Mouse (Mus musculus): Measurements from ENCODE around the gene Nav2.

Nav2 gene

DNA sequence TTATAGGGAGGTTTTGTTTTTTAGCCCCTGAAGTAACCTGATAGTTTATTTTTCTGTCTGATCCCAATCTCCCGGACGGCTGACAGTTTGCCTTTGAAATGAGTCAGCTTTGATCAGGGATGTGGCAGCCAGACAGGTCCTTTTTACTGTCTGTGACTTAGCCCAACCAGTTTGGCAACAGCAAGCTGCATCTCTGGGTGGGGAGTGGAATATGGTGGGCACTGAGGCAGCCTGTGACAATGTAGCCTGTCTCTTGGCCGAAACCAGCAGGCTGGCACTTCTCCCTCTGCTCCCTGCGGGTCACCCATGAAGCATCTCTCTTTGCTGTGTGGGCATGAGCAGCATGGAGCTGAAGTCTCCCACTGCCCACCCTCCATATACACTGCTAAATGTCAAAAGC lies 421.7 kb downstream of the Nav2 start:
- no peak for DNase-seq (ENCODE audit: low read depth)

DNA sequence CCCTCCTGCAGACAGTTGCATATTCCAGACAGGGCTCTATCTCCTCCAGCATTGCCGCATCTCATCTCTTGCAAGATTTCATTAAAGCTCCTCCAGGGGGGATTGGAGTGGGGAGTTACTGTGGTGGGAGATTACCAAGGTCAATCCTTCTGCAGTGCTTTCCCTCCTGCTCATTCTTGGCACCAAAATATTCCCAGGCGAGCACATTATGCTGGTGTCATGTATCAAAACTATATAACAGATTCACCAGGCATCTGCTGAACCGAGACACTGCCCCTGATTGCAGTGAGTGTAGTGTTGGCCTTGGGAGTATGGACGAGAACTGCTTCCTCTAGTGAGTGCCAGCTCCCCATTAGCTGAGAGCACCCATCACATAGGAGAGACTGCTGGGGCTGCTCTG lies 423.4 kb downstream of the Nav2 start:
- DNase-seq (ENCODE audit: low read depth), result no peak

DNA sequence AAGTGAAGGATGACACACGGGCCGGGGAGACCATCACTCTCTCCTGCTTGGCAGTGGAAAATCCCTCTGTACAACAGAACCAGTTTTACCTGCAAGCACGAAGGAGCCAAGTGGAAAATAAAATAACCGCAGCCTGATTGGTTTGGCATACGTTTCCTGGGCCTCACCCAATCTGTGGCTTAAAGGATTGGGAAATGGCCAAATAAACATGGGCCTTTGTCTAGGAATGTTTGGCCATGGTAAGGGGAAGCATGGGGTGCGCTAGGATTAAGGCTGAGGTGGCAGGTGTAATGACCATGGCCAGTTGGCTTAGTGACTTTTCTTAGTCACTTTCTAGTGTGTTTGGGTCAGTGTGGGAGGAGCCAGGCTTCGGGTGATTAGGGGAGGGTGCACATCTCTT lies 424.1 kb downstream of the Nav2 start:
- DNase-seq (ENCODE audit: low read depth), result no peak

DNA sequence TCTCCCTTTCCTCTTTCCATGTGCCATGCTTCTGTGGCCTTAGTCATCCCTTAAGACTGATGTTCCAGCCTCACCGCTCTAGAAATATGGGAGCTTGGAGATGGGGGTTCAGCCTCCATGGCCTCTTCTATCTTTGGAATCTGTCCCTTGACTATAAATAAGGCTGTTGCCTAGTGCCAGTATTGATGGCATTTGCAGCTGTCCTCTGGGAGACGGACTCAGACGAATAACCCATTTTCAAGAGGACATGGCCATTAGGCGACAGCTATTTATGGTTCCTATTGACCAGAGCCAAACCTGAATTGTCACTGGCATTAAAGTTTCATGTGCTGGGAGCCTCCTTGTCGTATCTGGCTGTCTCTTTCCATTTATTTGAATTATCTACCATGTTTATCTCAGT lies 425.6 kb downstream of the Nav2 start:
- DNase-seq (ENCODE audit: low read depth), result no peak

DNA sequence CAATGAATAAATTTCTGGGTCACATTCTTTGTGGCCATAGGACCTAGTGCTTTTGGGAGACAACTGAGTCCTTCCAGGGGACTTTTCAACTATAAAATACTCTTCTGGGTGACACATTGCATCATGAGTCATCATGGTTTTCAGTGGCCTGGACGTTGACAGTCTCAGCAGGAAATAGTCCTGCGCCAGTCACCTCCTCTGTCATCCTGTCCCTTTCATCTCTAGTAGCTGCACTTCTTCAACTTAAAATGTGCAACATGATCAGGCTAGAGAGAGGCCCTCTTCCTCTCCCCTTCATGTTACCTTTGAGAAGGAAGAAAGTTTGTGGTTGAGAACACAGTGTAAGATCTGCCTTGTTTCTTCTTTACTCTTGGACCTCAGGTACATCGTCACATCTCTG lies 426.5 kb downstream of the Nav2 start:
- DNase-seq (ENCODE audit: low read depth), result peak; percentile 6

DNA sequence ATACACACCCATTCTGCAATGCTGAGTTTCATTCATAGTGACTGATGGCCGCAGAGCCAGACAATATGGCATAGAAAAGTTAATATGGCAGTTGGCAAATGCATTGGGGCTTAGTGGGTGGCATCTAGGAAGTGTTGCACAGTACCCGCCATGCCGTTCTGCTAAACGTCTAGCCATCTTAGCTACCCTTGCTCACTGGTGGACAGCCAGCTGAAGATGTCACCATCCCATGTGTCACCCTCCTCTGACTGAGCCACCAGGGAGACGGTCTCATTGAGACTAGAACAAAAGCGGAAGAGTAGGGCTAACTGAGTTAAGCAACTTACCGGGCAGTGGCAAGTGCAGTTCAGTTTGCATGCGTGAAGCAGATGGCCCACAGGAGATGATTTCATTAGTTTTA lies 428.2 kb downstream of the Nav2 start:
- DNase-seq (ENCODE audit: low read depth), result no peak

DNA sequence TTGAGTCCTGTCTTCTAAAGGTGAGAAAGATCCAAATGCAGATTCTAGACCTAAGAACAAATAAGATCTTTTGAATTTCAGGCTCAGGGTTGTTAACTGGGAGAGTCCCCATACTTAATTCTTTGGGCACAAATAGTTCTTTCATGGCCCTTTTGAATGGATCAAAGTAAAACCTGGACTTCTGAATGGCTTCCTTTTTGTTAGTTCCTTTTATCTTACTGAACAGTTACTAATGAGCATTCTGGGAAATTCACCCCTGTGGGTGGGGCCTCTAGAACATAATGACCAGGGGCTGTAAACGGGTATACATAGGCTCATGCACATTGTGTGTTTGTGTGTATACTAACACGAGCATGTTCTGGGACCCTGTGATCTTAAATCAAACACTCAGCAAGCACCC lies 429.2 kb downstream of the Nav2 start:
- no peak for DNase-seq (ENCODE audit: low read depth)

DNA sequence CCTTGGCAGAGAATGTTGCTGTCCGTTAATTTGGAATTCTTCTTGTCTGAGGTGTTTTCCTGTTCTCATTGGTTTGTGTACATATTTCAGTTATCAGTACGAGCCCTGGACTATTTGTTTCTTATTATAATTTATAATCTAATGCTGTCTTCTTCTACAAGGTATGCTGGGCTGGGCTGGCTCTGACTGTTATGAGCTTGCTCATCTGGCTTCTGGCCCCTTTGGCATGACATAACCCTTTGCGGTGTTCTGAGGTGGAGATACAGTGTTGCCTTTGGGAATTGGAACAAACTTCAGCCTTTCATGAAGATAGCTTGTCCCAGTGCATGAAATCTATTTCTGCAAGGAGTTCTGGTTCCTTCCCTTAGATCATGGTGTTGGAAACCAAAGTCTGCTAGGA lies 431.4 kb downstream of the Nav2 start:
- DNase-seq (ENCODE audit: low read depth), result no peak

DNA sequence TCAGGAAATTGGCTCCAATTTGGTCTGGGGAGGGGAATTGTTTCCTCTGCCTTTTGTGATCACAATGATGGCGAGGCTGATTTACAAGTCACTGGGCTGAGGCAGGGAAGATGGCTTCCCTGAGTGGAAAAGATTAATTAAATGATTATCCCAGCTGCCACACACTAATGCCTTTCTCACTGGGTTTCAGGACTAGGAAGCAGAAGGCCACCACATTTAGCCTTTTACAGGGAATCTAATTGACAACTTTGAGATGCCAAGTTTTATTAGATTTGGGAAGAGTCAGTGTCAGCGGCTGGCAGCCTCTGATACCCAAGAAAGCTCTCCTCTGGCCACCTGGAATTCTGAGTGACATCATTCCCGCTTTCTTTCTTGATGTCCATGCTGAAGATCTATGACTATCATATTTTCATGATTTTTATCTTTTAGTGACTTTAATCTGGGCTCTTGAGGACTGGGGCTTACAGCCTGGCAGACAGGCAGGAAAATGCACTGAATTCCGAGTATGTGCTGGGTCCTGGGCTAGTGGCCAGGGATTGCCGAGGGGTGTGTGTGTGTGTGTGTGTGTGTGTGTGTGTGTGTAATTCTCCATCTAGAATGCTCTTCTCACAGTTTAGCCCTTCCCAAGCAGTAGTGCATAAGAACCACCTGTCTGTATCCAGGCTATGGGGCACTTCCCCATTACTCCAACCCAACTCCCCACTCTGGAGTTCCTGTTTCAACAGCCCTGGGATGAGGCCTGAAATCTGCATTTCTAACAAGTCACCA lies 432.8 kb downstream of the Nav2 start:
- DNase-seq (ENCODE audit: low read depth), result no peak

DNA sequence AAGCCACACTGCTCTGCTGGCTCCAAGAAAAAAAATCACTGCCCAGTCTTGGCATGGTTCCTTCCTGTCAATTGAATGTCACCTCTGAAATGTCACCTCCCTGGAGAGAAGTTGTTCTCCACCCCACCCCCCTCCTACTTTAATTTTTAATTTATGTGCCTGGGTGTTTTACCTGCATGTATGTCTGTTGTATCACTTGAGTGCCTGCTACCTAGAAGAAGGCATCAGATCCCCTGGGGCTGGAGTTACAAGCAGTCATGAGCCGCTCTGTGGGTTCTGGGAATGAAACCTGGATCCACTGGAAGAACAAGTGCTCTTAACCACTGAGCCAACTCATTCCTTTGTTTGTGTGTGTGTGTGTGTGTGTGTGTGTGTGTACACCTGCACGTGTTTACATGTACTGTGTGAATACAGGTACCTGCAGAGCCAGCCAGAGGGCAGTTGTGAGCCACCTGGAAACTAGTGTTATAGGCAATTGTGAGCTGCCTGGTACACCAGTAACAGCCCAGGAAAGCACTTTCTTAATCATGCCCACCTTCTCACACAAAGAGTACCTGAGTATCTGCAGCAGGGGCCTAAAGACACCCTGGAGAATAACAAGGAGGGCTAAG lies 433.5 kb downstream of the Nav2 start:
- DNase-seq (ENCODE audit: low read depth), result no peak

DNA sequence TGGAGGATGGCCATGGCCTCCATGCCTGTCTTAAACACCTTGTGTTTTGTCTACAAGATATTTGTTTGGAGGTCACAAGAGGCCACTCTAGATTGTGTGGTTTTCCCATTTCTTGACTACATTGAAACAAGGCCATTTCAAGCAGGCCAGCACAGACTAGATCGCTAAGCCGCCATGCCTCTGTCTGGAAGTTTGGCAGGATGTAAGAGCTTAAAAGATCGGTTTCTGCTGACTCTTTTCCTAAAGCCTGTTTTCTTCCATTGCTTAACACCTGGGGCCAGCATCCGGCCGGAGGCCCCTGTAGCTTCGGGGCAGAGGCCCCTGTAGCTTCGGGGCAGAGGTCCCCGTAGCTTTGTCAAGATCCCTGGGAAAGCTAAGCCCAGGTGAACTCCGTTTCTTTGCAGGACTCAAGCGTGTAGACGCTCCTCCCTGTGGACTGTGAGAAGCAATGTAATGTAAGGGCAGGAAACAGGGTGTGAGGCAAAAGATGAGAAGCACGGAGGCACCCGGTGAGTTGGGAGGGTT lies 434.1 kb downstream of the Nav2 start:
- DNase-seq (ENCODE audit: low read depth), result no peak

DNA sequence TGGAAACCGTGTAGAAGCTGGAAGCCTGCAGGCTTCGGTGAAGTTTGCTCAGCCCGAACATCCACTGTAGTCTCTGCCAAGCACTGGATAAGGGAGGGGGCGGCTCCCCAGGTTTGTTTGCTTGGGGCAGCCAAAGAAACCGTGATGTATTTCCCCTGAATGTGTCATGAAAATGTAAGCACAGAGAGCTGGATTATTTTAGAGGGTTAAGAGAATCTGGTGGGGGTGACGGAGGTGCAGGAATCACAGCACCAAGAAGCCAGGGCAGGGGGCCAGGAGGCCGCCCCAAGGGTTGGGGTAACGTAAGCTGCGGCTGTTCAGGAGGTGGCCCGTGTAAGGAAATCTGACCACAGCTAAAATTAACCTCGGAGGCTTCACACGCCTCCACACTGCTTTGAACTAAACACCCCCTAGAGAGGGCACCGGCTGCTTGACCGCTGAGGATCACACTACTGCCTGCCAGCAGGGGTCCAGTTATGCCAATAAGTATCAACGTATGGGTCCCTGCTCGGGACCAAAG lies 434.6 kb downstream of the Nav2 start:
- DNase-seq (ENCODE audit: low read depth), result no peak

DNA sequence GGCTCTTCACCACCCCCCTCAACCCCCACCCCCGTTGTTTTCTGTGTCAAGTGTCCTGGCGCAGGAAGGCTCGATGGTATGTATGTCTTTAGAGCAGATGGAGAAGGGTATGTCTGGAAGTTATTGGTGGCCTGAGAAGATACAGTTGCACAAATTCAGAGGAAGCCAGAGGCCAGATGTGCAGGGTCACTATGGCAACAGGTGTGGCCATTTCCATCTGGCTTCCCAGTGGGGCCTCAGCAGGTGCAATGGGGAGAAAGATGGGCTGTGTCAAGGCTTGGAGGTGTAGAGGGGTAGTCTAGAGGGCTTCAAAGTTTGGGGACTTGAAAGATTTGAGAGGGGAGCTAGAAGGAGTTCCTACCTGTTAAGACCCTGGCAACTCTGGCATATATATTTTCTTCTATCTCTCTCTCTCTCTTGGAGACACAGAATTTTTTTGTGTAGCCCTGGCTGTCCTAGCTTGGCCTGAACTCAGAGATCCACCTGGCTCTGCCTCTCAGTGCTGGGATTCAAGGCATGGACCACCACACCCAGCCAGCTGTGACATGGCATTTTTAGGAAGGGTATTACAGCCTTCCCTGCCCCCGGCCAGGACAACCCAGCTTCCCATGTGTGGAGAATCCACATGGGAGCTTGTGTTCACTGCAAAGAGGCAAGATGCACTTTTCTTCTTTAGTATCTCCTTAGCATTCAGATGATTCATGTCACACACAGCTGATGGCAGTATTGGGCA lies 435.4 kb downstream of the Nav2 start:
- DNase-seq (ENCODE audit: low read depth), result no peak

DNA sequence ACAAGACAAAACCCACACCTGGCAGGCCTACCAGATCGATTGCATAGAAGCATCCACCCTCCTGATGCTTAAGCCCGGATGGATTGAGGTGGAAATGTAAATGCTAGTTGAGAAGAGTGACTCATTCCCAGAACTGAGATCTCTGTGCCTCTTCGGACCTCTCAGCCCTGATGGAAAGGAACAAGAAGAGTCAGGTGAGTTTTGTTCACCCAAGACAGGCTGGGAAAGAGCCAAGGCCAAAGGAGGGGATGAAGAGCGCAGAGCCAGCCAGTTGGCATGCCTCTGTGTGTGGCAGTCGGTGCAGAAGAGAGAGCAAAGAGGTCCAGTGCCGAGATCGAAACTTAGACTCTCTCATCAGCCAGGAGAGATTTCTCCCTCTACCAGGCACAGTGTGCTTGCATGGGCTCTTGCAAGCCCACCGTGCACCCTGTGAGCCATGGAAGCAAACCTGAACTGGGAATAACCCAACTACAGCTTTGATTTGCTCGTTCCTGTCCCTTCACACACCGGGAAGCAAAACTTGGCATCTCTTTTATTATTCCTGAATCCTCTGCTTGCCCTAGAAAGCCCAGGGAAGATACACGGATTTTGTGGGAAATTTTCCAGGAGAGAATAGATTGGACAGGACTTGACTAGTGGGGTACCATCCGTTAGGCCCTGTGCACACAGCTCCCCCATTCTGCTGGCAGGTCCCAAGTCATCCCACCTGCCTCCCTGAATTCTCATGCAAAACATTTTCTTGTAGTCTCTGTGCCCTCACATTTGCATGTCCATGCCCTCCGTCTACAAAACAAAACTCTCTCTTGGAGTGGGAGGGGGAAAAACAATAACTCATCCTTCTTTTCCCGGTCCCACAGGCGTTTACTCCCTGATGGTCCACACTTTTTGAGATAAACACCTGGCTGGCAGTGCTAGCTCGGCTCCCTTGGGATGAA lies 439.1 kb downstream of the Nav2 start:
- DNase-seq (ENCODE audit: low read depth), result no peak

DNA sequence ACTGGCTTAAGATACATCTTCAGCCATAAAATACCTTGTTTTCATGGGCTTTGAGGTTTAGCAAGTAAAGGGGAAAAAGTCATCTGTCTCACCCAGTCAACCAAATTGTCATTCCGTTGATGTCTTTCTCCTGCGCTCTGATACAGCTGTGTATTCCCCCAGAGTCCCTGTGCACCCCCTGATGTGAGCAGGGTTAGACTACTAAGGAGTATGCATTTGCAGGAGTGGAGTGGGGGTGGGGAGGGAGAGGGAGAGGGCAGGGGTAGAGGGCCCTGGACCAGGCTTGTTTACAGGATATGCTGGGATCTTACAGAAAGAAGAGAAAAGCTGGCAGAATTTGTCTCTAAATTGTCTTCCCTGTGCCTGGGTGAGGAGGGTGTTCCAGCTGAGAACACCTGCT lies 440.1 kb downstream of the Nav2 start:
- DNase-seq (ENCODE audit: low read depth), result no peak

DNA sequence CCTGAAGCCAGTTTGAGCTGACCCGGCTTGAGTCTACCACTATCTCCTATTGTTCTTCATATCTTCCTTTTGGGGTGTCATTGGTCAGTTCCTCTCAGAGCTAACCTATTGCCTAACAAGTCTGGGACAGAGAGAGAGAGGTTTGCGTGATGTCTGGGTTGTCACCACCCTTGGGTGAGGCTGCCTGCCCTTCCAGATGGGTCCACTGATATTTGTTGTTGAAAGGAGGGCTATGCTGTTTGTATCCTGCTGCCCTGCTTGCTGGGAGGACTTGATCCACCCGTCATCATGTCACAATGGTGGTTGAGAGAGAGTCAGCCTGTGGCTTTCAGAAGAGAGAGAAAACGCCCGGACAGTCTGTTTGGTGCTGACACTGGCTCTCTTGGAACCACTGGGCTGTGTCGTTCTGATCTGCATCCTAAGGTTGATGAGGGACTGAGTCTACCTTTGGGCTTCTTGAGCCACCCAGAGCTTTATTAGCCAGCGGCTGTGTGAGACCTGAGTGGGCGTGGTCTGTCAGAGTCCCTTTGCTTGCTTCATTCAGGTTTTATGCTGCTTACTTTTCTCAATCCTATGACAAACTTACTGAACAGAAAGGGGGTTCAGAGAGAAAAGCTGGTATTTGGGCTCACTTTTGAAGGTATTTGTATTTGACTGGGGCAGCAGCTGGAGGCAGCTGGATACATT lies 441.9 kb downstream of the Nav2 start:
- DNase-seq (ENCODE audit: low read depth), result no peak

DNA sequence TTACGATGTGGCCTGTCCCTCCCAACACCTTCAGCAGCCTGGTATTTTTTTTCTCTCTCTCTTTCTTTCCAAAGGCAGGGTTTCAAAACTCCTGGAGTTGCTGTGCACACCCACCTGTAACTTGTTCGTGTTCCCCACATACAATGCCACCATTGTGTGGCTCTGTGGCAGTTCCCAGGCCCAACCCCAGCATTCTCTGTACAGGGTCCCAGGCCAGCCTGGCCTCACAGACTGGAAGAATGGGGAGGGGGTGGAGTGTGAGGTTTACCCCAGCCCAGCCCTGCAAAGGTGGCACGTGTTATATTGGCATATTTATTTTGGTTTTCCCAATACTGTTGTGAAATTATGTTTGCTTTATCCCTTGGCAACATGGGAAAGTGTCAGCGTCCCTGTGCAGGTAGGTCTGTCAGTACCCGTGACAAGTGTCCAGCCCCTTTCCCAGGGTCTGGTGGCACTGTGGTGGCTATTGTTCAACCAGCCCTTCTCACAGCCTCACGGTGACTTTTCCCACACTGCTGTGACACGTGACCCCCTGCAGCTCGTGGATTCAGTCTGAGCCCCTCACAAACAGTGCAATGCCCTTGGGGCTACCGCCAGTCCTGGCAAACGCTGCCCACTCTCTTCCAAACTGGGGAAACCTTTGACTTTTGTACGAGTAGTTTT lies 443.2 kb downstream of the Nav2 start:
- no peak for DNase-seq (ENCODE audit: low read depth)

DNA sequence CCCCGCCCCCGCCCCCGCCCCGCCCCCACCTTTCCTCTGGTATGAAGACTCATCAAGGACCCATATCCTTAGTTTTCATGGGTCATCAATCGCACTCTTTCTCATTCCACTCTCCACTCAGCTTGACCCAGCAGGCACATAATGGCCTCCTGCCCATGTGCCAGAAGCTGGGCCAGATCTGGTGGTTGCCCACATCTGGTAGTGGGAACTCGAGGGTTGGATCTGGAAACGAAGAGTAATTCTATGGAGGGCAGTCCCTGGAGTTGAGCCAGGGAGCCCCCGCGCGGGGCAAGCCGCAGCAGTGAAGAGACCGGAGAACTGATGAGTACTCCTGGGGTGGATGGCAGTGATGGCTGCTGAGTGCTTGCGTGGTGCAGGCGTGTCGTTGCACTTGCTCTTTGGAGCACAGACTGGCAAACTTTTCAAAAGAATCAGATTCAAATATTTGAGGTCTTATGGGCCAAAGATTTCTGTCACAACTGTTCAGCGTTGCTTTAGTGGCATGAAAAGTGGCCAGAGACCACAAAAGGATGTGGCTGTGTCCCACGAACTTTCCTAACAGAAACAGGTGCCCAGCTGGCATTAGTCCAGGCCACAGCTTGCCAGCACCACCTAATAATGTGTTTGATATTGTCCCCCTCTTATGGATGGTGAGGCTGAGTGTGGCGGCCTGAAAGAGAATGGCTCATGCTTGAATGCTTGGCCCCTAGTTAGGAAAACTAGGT lies 449.1 kb downstream of the Nav2 start:
- no peak for DNase-seq (ENCODE audit: low read depth)

DNA sequence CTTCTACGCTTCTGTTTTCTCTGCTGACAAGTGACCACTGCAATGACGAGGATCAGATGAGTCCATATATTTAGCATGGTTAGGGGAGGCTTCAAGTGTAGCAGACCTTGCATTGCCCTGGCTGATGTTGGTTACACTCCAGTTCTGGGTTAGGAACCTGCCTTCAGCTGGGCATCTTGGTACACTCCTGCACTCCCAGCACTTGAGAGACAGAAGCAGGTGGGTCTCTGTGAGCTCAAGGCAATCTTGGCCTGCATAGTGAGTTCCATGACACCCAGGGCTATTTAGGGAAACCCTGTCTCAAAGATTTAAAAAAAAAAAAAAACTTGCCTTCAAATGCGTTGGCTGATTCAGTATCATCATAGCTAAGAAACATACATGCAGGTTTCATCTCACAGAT lies 450.6 kb downstream of the Nav2 start:
- DNase-seq (ENCODE audit: low read depth), result no peak

DNA sequence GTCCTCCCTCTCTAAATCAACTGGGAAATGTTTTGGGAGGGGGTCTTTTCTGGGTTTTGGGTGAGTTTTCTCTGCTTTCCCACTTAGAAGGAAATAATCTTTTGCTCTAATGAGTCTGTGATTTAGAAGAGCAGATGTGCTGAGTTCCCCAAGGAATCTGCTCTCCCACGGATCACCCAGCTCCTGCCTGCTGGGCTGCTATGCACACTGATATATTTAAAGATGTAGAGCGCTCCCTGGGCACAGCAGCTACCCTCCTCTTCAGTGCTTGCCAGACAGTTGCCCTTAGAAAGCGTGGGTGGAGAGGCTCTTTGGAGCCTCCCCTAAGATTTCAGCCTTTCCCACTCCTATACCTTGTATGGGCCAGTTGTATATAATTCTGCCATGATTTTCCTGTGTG lies 452.1 kb downstream of the Nav2 start:
- DNase-seq (ENCODE audit: low read depth), result no peak
